Mouse (Mus musculus): ENCODE results near the gene Arrdc2.

Arrdc2 gene

GRCm38 (mm10) chr8:70863956-70864711 lies 24.6 kb upstream of the Arrdc2 start:
- no peak for DNase-seq

GRCm38 (mm10) chr8:70862824-70863641 lies 23.5 kb upstream of the Arrdc2 start, which contains the start of gene Kcnn1:
Gene Kcnn1 (minus strand): TSS chr8:70863258.
- DNase-seq: no peak

GRCm38 (mm10) chr8:70857516-70857915 lies 18.0 kb upstream of the Arrdc2 start:
- DNase-seq: no peak

GRCm38 (mm10) chr8:70856541-70857197 lies 17.1 kb upstream of the Arrdc2 start:
- peak; percentile 85 for DNase-seq

GRCm38 (mm10) chr8:70856028-70856427 lies 16.5 kb upstream of the Arrdc2 start:
- no peak for DNase-seq

GRCm38 (mm10) chr8:70853863-70854262 lies 14.3 kb upstream of the Arrdc2 start:
- DNase-seq: no peak

GRCm38 (mm10) chr8:70852595-70853231 lies 13.2 kb upstream of the Arrdc2 start:
- DNase-seq: no peak

GRCm38 (mm10) chr8:70851837-70852236 lies 12.3 kb upstream of the Arrdc2 start:
- no peak for DNase-seq

- no peak for DNase-seq
These were observed 11.4 kb upstream of the Arrdc2 start for GRCm38 (mm10) chr8:70850947-70851346.

- no peak for DNase-seq
These were observed 10.8 kb upstream of the Arrdc2 start for GRCm38 (mm10) chr8:70850132-70850845.

GRCm38 (mm10) chr8:70849333-70849990 lies 9.9 kb upstream of the Arrdc2 start:
- no peak for DNase-seq

GRCm38 (mm10) chr8:70846371-70847154 lies 7.0 kb upstream of the Arrdc2 start:
- DNase-seq: no peak

- no peak for DNase-seq
These were observed 5.6 kb upstream of the Arrdc2 start for GRCm38 (mm10) chr8:70845108-70845507.

GRCm38 (mm10) chr8:70844523-70844922 lies 5.0 kb upstream of the Arrdc2 start:
- DNase-seq: peak; percentile 91

- no peak for DNase-seq
These were observed 4.4 kb upstream of the Arrdc2 start for GRCm38 (mm10) chr8:70843941-70844340.

- no peak for DNase-seq
These were observed 3.8 kb upstream of the Arrdc2 start for GRCm38 (mm10) chr8:70843214-70843773.

- no peak for DNase-seq
These were observed 3.0 kb upstream of the Arrdc2 start for GRCm38 (mm10) chr8:70842484-70842883.

GRCm38 (mm10) chr8:70841147-70842072 lies 1.9 kb upstream of the Arrdc2 start:
- DNase-seq: peak; percentile 93

- DNase-seq: peak; percentile 75
These were observed 1.1 kb upstream of the Arrdc2 start for GRCm38 (mm10) chr8:70840590-70840989.
